Mouse (Mus musculus) kidney, adult 2 months (tissue): Measurements from ENCODE around the gene Zfp646.

Source experiments
- CTCF ChIP-seq: fragments of 200-500 bp; conservative IDR thresholded peaks from 2 replicates; pipeline ENCODE4 v1.5.1; 2011; ENCODE audit warnings: low read depth, mild to moderate bottlenecking, control low read depth, low read length, moderate library complexity, mixed read lengths; ENCODE audit not compliant: insufficient read depth, insufficient read length
- POLR2A ChIP-seq: fragments of 200-500 bp; IDR thresholded peaks from one replicate; pipeline ENCODE4 v1.6.1; 2011; ENCODE audit warnings: low read depth, low read length, control low read depth

- TF ChIP-seq POLR2A, result no peak
- TF ChIP-seq CTCF, result no peak; the same call in 1 of the 2 replicates
These were observed 43.3 kb downstream of the Zfp646 start for GRCm38 (mm10) chr7:127919290-127919689.
